In genomic region chr11:99131463-99131840, GRCm38 (mm10) we compare ENCODE assay signal across 12 mouse cellular contexts. TPM values are rescaled to one million over a fixed set of nuclear protein-coding genes. Genes with fewer than 3 reads are reported as not detected.
DNase-seq lines count a peak whose midpoint lies in the region; ATAC-seq and TF ChIP-seq lines count a peak whose summit lies in the region.
"Had no signal": no experiment of that assay in that cellular context is flagged by ENCODE, and none has a peak within 500 bp of the region (broad histone marks: within the 10 kb centered on the region; RNA-seq: fewer than 3 reads in every experiment).

No protein-coding gene starts in this region.

- no peak for TF ChIP-seq POLR2A in kidney, adult 2 months (IDR thresholded peaks at IDR 0.05; ENCODE audit: low read depth, low read length)

- TF ChIP-seq CTCF in kidney, adult 2 months (conservative IDR thresholded peaks at IDR 0.05; ENCODE audit: insufficient read depth, insufficient read length, low read depth, low read length), result no peak

- ATAC-seq in kidney, embryonic 16.5 days (ENCODE audit: low FRiP score, low TSS enrichment), result no peak
- ATAC-seq in activated CD4-positive, CD25-positive, alpha-beta regulatory T cell, adult 4 months, result peak; percentile 25
- ATAC-seq in hindbrain, embryonic 12.5 days (ENCODE audit: low FRiP score), result no peak
- ATAC-seq in midbrain, embryonic 13.5 days, result no peak
- no peak for ATAC-seq in granulocyte monocyte progenitor cell, adult 5-6 weeks (replicated peaks; ENCODE audit: poor library complexity, severe bottlenecking)

- H3K9me3 ChIP-seq in kidney, embryonic 16.5 days (ENCODE audit: low read length), result no peaks in the 10 kb centered on the region
- no peaks in the 10 kb centered on the region; the same call in 1 of the 2 replicates for H3K9me3 ChIP-seq in hindbrain, embryonic 12.5 days (replicated peaks)
- no peaks in the 10 kb centered on the region for H3K9me3 ChIP-seq in midbrain, embryonic 13.5 days

- H3K4me1 ChIP-seq in kidney, embryonic 16.5 days (ENCODE audit: insufficient read depth, low read length), result peaks cover 51% of the 10 kb centered on the region
- H3K4me1 ChIP-seq in kidney, adult 2 months (ENCODE audit: control insufficient read depth, insufficient read depth, low read length), result no peaks in the 10 kb centered on the region
- H3K4me1 ChIP-seq in hindbrain, embryonic 12.5 days, result peaks cover 44% of the 10 kb centered on the region
- peaks cover 19% of the 10 kb centered on the region for H3K4me1 ChIP-seq in midbrain, embryonic 13.5 days (replicated peaks)

- H3K4me3 ChIP-seq in kidney, embryonic 16.5 days (ENCODE audit: low read length), result no peak overlapping the region
- H3K4me3 ChIP-seq in kidney, adult 2 months (ENCODE audit: insufficient read depth, low read depth, low read length), result no peak overlapping the region
- H3K4me3 ChIP-seq in hindbrain, embryonic 12.5 days, result no peak overlapping the region
- H3K4me3 ChIP-seq in midbrain, embryonic 13.5 days (replicated peaks), result no peak overlapping the region
- H3K4me3 ChIP-seq: erythroblast, embryonic 14.5 days had no signal

- no peaks in the 10 kb centered on the region for H3K27me3 ChIP-seq in kidney, embryonic 16.5 days (ENCODE audit: insufficient read depth, low read length)
- H3K27me3 ChIP-seq in kidney, adult 2 months (replicated peaks; ENCODE audit: control insufficient read depth, insufficient read depth, low read length), result no peaks in the 10 kb centered on the region
- H3K27me3 ChIP-seq in hindbrain, embryonic 12.5 days, result no peaks in the 10 kb centered on the region
- H3K27me3 ChIP-seq in midbrain, embryonic 13.5 days, result no peaks in the 10 kb centered on the region
- H3K27me3 ChIP-seq: Patski had no signal

- no peak for DNase-seq in kidney, adult 2 months
- no peak for DNase-seq in gastrocnemius, postnatal 25 days
- no peak for DNase-seq in lung, postnatal 4 days
- DNase-seq: thymus, adult 2 months had no signal

- peak overlapping the region; percentile 51 for H3K4me2 ChIP-seq in kidney, embryonic 16.5 days (replicated peaks; ENCODE audit: low read depth, low read length)
- H3K4me2 ChIP-seq in hindbrain, embryonic 12.5 days (replicated peaks), result peak overlapping the region; percentile 45
- H3K4me2 ChIP-seq in midbrain, embryonic 13.5 days (replicated peaks), result 0 out of 2 replicates have a peak overlapping the region, but pooled peaks have one; percentile 48

- H3K9ac ChIP-seq in kidney, embryonic 16.5 days (replicated peaks; ENCODE audit: low read length), result peak overlapping the region; percentile 61; the same call in 1 of the 2 replicates
- peak overlapping the region; percentile 35 for H3K9ac ChIP-seq in hindbrain, embryonic 12.5 days
- H3K9ac ChIP-seq in midbrain, embryonic 13.5 days (replicated peaks), result no peak overlapping the region

- peak overlapping the region; percentile 90 for H3K27ac ChIP-seq in kidney, embryonic 16.5 days (ENCODE audit: low read length)
- H3K27ac ChIP-seq in kidney, adult 2 months (ENCODE audit: insufficient read depth, low read depth, low read length), result no peak overlapping the region
- peak overlapping the region; percentile 91 for H3K27ac ChIP-seq in hindbrain, embryonic 12.5 days
- H3K27ac ChIP-seq in midbrain, embryonic 13.5 days, result peak overlapping the region; percentile 84
- H3K27ac ChIP-seq: macrophage had no signal

- 44% methylated on average over 12 of the region's 12 CpGs for WGBS in kidney, embryonic 16.5 days
- WGBS in kidney, adult 2 months, result 61% methylated on average over 12 of the region's 12 CpGs
- 42% methylated on average over 12 of the region's 12 CpGs for WGBS in hindbrain, embryonic 12.5 days
- WGBS in midbrain, embryonic 13.5 days, result 52% methylated on average over 12 of the region's 12 CpGs

- H3K36me3 ChIP-seq in kidney, embryonic 16.5 days (ENCODE audit: insufficient read depth, low read length), result no peaks in the 10 kb centered on the region
- H3K36me3 ChIP-seq in kidney, adult 2 months (ENCODE audit: control insufficient read depth, insufficient read depth, low read length), result no peaks in the 10 kb centered on the region
- H3K36me3 ChIP-seq in hindbrain, embryonic 12.5 days, result no peaks in the 10 kb centered on the region
- no peaks in the 10 kb centered on the region for H3K36me3 ChIP-seq in midbrain, embryonic 13.5 days

RNA-seq across cellular contexts. Expression of gene Ccr7, which starts 23.4 kb away (rescaled TPM):
- polyA plus RNA-seq in kidney, embryonic 16.5 days (2015; fragmentation: Nextera tagmentation; extraction: Ambion mirVana), result 0.19 and 0.41 TPM in 2 replicates
- polyA plus RNA-seq in kidney, adult 2 months (2012; rRNA removed), result 1.1 and 11.2 TPM in 2 replicates
- 100 to 1,000 TPM; 243 to 261 TPM for polyA plus RNA-seq in activated CD4-positive, CD25-positive, alpha-beta regulatory T cell, adult 4 months (2017; shearing (Covaris generic))
- 0.25 and 0.42 TPM in 2 replicates for polyA plus RNA-seq in hindbrain, embryonic 12.5 days (2016; fragmentation: Nextera tagmentation; extraction: Ambion mirVana)
- polyA plus RNA-seq in midbrain, embryonic 13.5 days (2015; fragmentation: Nextera tagmentation; extraction: Ambion mirVana), result not detected in 2 replicates
- not detected for total RNA-seq in gastrocnemius, postnatal 25 days (2021)
- not detected in 2 replicates for total RNA-seq in granulocyte monocyte progenitor cell, adult 5-6 weeks (2014; fragmentation: Nextera tagmentation)
- total RNA-seq in granulocyte monocyte progenitor cell, adult 5-6 weeks (2017), result 0.34 TPM in 1 of 2 replicates, not detected in the other
- polyA plus RNA-seq: erythroblast, embryonic 14.5 days had no signal

RNA-seq across cellular contexts. Expression of gene Tns4, which starts 42.3 kb away (rescaled TPM):
- 0.17 and 0.22 TPM in 2 replicates for polyA plus RNA-seq in kidney, embryonic 16.5 days (2015; fragmentation: Nextera tagmentation; extraction: Ambion mirVana)
- polyA plus RNA-seq in kidney, adult 2 months (2012; rRNA removed), result 0.86 and 1.8 TPM in 2 replicates
- not detected for polyA plus RNA-seq in activated CD4-positive, CD25-positive, alpha-beta regulatory T cell, adult 4 months (2017; shearing (Covaris generic))
- polyA plus RNA-seq in hindbrain, embryonic 12.5 days (2016; fragmentation: Nextera tagmentation; extraction: Ambion mirVana), result 0.32 and 0.36 TPM in 2 replicates
- polyA plus RNA-seq in midbrain, embryonic 13.5 days (2015; fragmentation: Nextera tagmentation; extraction: Ambion mirVana), result 0.10 and 0.16 TPM in 2 replicates
- under 1 TPM in 1 of 2 experiments, not detected in 1; 0.05 TPM for total RNA-seq in gastrocnemius, postnatal 25 days (2021)
- total RNA-seq in granulocyte monocyte progenitor cell, adult 5-6 weeks (2014; fragmentation: Nextera tagmentation), result 2.8 and 3.0 TPM in 2 replicates
- total RNA-seq in granulocyte monocyte progenitor cell, adult 5-6 weeks (2017), result 0.62 and 3.1 TPM in 2 replicates
- polyA plus RNA-seq: erythroblast, embryonic 14.5 days; Patski had no signal

Comparison
In these comparisons a context has a peak if more than half of its experiments do, and no peak if none do; other contexts are left out.
1. RNA of gene Ccr7, which starts 23.4 kb away (polyA plus RNA-seq): 243 to 261 TPM in activated CD4-positive, CD25-positive, alpha-beta regulatory T cell, adult 4 months; 1.1 to 11.2 TPM in kidney, adult 2 months, 0.19 to 0.41 TPM in kidney, embryonic 16.5 days, 0.25 to 0.42 TPM in hindbrain, embryonic 12.5 days and not detected in midbrain, embryonic 13.5 days; every median in the first group is over 10 times any median in the second.
2. Peak in every context shown above with its lines, with median percentiles within 50 percentile points of each other: H3K4me2 ChIP-seq.